Comparison of ENCODE assay signal across 8 mouse cellular contexts in the genomic region with DNA sequence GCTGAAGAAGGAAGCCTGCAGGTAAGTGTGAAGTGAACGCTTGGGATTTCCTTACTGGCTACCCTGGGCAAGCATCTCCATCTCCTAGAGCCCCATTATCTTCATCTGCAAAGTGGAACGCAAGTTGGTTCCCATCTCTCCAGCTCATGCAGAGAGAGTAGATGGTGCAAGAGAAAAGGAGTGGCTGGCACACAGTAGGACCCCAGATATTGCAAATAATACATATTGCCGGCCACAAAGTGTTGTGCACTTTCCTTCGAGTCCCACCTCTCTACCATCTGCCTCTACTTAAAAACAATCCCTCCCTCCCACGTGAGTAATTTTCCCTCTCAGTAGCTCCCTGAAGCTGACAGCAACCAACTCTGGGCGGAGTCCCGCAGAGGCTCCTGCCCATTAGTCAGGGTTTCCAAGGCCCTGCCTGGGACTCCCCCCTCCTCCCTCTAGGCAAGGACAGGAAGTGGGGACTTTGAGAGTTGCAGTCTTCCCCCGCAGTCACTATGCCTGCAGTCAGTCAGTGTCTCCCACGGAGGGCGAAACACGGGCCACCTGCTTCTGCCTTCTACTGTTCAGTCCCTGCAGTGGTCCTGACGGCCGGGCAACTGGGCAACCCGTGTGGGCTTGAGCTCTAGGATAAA. TPM values are rescaled to one million over a fixed set of nuclear protein-coding genes. Genes with fewer than 3 reads are reported as not detected.
A peak's percentile ranks its signal among the peaks of the same experiment; 100 is the strongest.
DNase-seq lines count a peak whose midpoint lies in the region; ATAC-seq and TF ChIP-seq lines count a peak whose summit lies in the region.

No protein-coding gene starts in this region.

- dilution Hi-C loops in CH12.LX (cut with MboI; ENCODE audit: extremely low pct_ligation_motif_present, extremely low pct_unique_long_range_greater_than_20kb, low sequenced_read_pairs): no loop called here

- H3K4me3 ChIP-seq in CH12.LX (replicated peaks in 1 of 3; ENCODE audit: low read depth in 2 of 3, low read length in 2 of 3, poor library complexity in 1 of 3): peak overlapping the region in 2 of 3 experiments; percentile 19 to 42
- peak overlapping the region; percentile 25 for H3K4me3 ChIP-seq in liver, embryonic 13.5 days (replicated peaks)
- H3K4me3 ChIP-seq in neural tube, embryonic 11.5 days (ENCODE audit: low read depth, low read length): no peak overlapping the region

- TF ChIP-seq EP300 in CH12.LX (IDR thresholded peaks at IDR 0.05; ENCODE audit: low read length): peak; percentile 79

- peak; percentile 74 for TF ChIP-seq POLR2A in CH12.LX (IDR thresholded peaks at IDR 0.05; ENCODE audit: low read depth, low read length)

- peaks cover 7 to 30% of the 10 kb centered on the region in 2 experiments for H3K4me1 ChIP-seq in CH12.LX (ENCODE audit: control insufficient read depth in 1 of 2, insufficient read depth in 2 of 2)
- peaks cover 28% of the 10 kb centered on the region for H3K4me1 ChIP-seq in liver, embryonic 13.5 days (replicated peaks)
- H3K4me1 ChIP-seq in neural tube, embryonic 11.5 days (ENCODE audit: control insufficient read depth, insufficient read depth, low read length): peaks cover 16% of the 10 kb centered on the region

- no peaks in the 10 kb centered on the region for H3K79me2 ChIP-seq in CH12.LX (replicated peaks; ENCODE audit: control insufficient read depth, extremely low read depth, insufficient read depth, poor library complexity, severe bottlenecking)

- in situ Hi-C loops in CH12.LX (cut with MboI; ENCODE audit: low pct_ligation_motif_present, low pct_unique_long_range_greater_than_20kb, low sequenced_read_pairs): no loop called here

- WGBS in liver, embryonic 13.5 days (ENCODE audit: insufficient replicate concordance): 12% methylated on average over 14 of the region's 14 CpGs
- WGBS in neural tube, embryonic 11.5 days: 7% methylated on average over 14 of the region's 14 CpGs

- peak overlapping the region; percentile 96 for H3K4me2 ChIP-seq in CH12.LX (ENCODE audit: insufficient read depth, low read depth, poor library complexity, severe bottlenecking)
- peak overlapping the region; percentile 59 for H3K4me2 ChIP-seq in liver, embryonic 13.5 days
- peak overlapping the region; percentile 31 for H3K4me2 ChIP-seq in neural tube, embryonic 11.5 days (ENCODE audit: low read depth)

- peak; percentile 68 for ATAC-seq in liver, embryonic 13.5 days (ENCODE audit: low read depth)
- peak; percentile 81 for ATAC-seq in neural tube, embryonic 11.5 days (ENCODE audit: insufficient read depth, low FRiP score, low TSS enrichment)

- no peaks in the 10 kb centered on the region for H3K9me3 ChIP-seq in CH12.LX (replicated peaks; ENCODE audit: low read length)
- H3K9me3 ChIP-seq in liver, embryonic 13.5 days (replicated peaks): no peaks in the 10 kb centered on the region
- H3K9me3 ChIP-seq in neural tube, embryonic 11.5 days (ENCODE audit: control insufficient read depth, low read length): no peaks in the 10 kb centered on the region

- H3K27me3 ChIP-seq in CH12.LX (replicated peaks): peaks cover 2% of the 10 kb centered on the region
- H3K27me3 ChIP-seq in liver, embryonic 13.5 days: peaks cover 19% of the 10 kb centered on the region; the same call in 1 of the 2 replicates
- no peaks in the 10 kb centered on the region for H3K27me3 ChIP-seq in neural tube, embryonic 11.5 days (ENCODE audit: control insufficient read depth, insufficient read depth, low read length)

- DNase-seq in CH12.LX (ENCODE audit: extremely low read depth): peak; percentile 94
- peak; percentile 40 for DNase-seq in c-Kit-positive CD71-positive TER-119-negative erythroid progenitor cells, embryonic 14.5 days (ENCODE audit: low read depth)
- DNase-seq in gastrocnemius, postnatal 25 days: peak; percentile 58
- DNase-seq in hindlimb bud, embryonic 11.5 days (ENCODE audit: extremely low spot score, low read depth, low spot score): peak; percentile 60
- peak; percentile 44 for DNase-seq in liver, embryonic 13.5 days
- peak; percentile 77 for DNase-seq in neural tube, embryonic 11.5 days (ENCODE audit: low spot score)
- peak; percentile 64 to 71 for DNase-seq in thymus, postnatal 10 days (ENCODE audit: low spot score in 2 of 2)
- DNase-seq in adipocyte (ENCODE audit: low spot score): no peak

- TF ChIP-seq RAD21 in CH12.LX (IDR thresholded peaks at IDR 0.05; ENCODE audit: low read depth, low read length): no peak; the same call in 1 of the 2 replicates

- peak overlapping the region; percentile 50 for H3K9ac ChIP-seq in CH12.LX (ENCODE audit: insufficient read depth, low read depth)
- peak overlapping the region; percentile 42; the same call in 1 of the 2 replicates for H3K9ac ChIP-seq in liver, embryonic 13.5 days
- no peak overlapping the region for H3K9ac ChIP-seq in neural tube, embryonic 11.5 days (ENCODE audit: low read length)

- TF ChIP-seq CTCF in CH12.LX (conservative IDR thresholded peaks at IDR 0.05 in 1 of 2, IDR thresholded peaks at IDR 0.05 in 1 of 2; ENCODE audit: low read depth in 2 of 2, low read length in 2 of 2): peak in 1 of 2 experiments; percentile 8; a peak in 1 of 4 replicates

- H3K27ac ChIP-seq in CH12.LX (ENCODE audit: insufficient read depth, low read depth): no peak overlapping the region; the same call in 1 of the 2 replicates
- peak overlapping the region; percentile 47 for H3K27ac ChIP-seq in liver, embryonic 13.5 days
- H3K27ac ChIP-seq in neural tube, embryonic 11.5 days (ENCODE audit: low read depth, low read length): no peak overlapping the region

- H3K36me3 ChIP-seq in CH12.LX (replicated peaks in 1 of 2; ENCODE audit: control insufficient read depth in 1 of 2, insufficient read depth in 1 of 2, low read length in 1 of 2): no peaks in the 10 kb centered on the region
- no peaks in the 10 kb centered on the region for H3K36me3 ChIP-seq in liver, embryonic 13.5 days
- no peaks in the 10 kb centered on the region for H3K36me3 ChIP-seq in neural tube, embryonic 11.5 days (ENCODE audit: control insufficient read depth, insufficient read depth, low read length)

TF ChIP-seq in CH12.LX, 34 proteins besides CTCF, POLR2A, EP300 and RAD21 (continues in another document):
- TF ChIP-seq ZMIZ1 (IDR thresholded peaks at IDR 0.05; ENCODE audit: low read depth, low read length): peak; percentile 70; the same call in 1 of the 2 replicates
- TF ChIP-seq ZNF384 (IDR thresholded peaks at IDR 0.05; ENCODE audit: low read depth, low read length): no peak
- no peak for TF ChIP-seq GABPA (IDR thresholded peaks at IDR 0.05; ENCODE audit: insufficient replicate concordance, low read depth, low read length)
- no peak for TF ChIP-seq KAT2A (IDR thresholded peaks at IDR 0.05; ENCODE audit: insufficient replicate concordance, low read length)
- TF ChIP-seq MAX (IDR thresholded peaks at IDR 0.05; ENCODE audit: low read length): peak; percentile 91
- TF ChIP-seq SMC3 (IDR thresholded peaks at IDR 0.05; ENCODE audit: low read depth, low read length): peak; percentile 8; the same call in 1 of the 2 replicates
- no peak for TF ChIP-seq PAX5 (IDR thresholded peaks at IDR 0.05; ENCODE audit: low read length)
- no peak for TF ChIP-seq UBTF (IDR thresholded peaks at IDR 0.05; ENCODE audit: low read depth, low read length)
- peak; percentile 53; the same call in 1 of the 2 replicates for TF ChIP-seq HCFC1 (IDR thresholded peaks at IDR 0.05; ENCODE audit: low read depth, low read length)
- peak; percentile 89 for TF ChIP-seq ETS1 (conservative IDR thresholded peaks at IDR 0.05; ENCODE audit: low read depth, low read length)
- peak; percentile 86 for TF ChIP-seq ELF1 (IDR thresholded peaks at IDR 0.05; ENCODE audit: low read depth, low read length)
- TF ChIP-seq CHD1 (IDR thresholded peaks at IDR 0.05; ENCODE audit: low read depth, low read length): no peak
- peak; percentile 86 for TF ChIP-seq ZKSCAN1 (IDR thresholded peaks at IDR 0.05; ENCODE audit: borderline replicate concordance, low read depth, low read length)
- TF ChIP-seq TBP (conservative IDR thresholded peaks at IDR 0.05; ENCODE audit: low read depth, low read length): 0 out of 2 replicates have a peak, but pooled peaks have one; percentile 50
- no peak; the same call in 1 of the 2 replicates for TF ChIP-seq USF2 (conservative IDR thresholded peaks at IDR 0.05; ENCODE audit: low read depth, low read length)
- TF ChIP-seq NELFE (IDR thresholded peaks at IDR 0.05; ENCODE audit: low read depth, low read length): peak; percentile 32; the same call in 1 of the 2 replicates
- TF ChIP-seq MAFK (IDR thresholded peaks at IDR 0.05; ENCODE audit: insufficient replicate concordance, low read length): no peak
- peak; percentile 44; the same call in 1 of the 2 replicates for TF ChIP-seq NRF1 (IDR thresholded peaks at IDR 0.05; ENCODE audit: low read depth, low read length)
- peak; percentile 66; the same call in 1 of the 2 replicates for TF ChIP-seq JUND (conservative IDR thresholded peaks at IDR 0.05; ENCODE audit: low read depth, low read length)
- no peak for TF ChIP-seq POLR2AphosphoS2 (IDR thresholded peaks at IDR 0.05; ENCODE audit: low read depth, low read length)
- TF ChIP-seq MAZ (IDR thresholded peaks at IDR 0.05; ENCODE audit: low read depth, low read length): peak; percentile 89; the same call in 1 of the 2 replicates
- 0 out of 2 replicates have a peak, but pooled peaks have one; percentile 37 for TF ChIP-seq MXI1 (IDR thresholded peaks at IDR 0.05; ENCODE audit: low read depth, low read length)
- TF ChIP-seq RCOR1 (conservative IDR thresholded peaks at IDR 0.05; ENCODE audit: low read depth, low read length): peak; percentile 75; the same call in 1 of the 2 replicates
- peak; percentile 31 for TF ChIP-seq USF1 (IDR thresholded peaks at IDR 0.05; ENCODE audit: low read depth, low read length)
- no peak for TF ChIP-seq CHD2 (IDR thresholded peaks at IDR 0.05; ENCODE audit: low read length)
- TF ChIP-seq IRF4 (IDR thresholded peaks at IDR 0.05; ENCODE audit: low read depth, low read length): peak; percentile 84

RNA-seq across cellular contexts. Expression of gene 1700122O11Rik, which starts 1.3 kb away (rescaled TPM):
- total RNA-seq in CH12.LX (2012; rRNA removed) (not detected in 2 replicates), CH12.LX (2014; rRNA removed) (not detected in 2 replicates)
- polyA plus RNA-seq in CH12.LX (2012; ENCODE audit: insufficient read length, low read depth): not detected in 2 replicates
- total RNA-seq in gastrocnemius, postnatal 25 days (2021): not detected
- not detected in 2 replicates for polyA plus RNA-seq in liver, embryonic 13.5 days (2015; fragmentation: Nextera tagmentation; extraction: Ambion mirVana)
- not detected in 2 replicates for polyA plus RNA-seq in neural tube, embryonic 11.5 days (2014; fragmentation: Nextera tagmentation; extraction: Ambion mirVana)

RNA-seq across cellular contexts. Expression of gene 1700067P10Rik, which starts 49.8 kb away (rescaled TPM):
- total RNA-seq in CH12.LX (2012; rRNA removed) (not detected in 2 replicates), CH12.LX (2014; rRNA removed) (not detected in 2 replicates)
- not detected in 2 replicates for polyA plus RNA-seq in CH12.LX (2012; ENCODE audit: insufficient read length, low read depth)
- total RNA-seq in gastrocnemius, postnatal 25 days (2021): not detected
- polyA plus RNA-seq in liver, embryonic 13.5 days (2015; fragmentation: Nextera tagmentation; extraction: Ambion mirVana): not detected in 2 replicates
- not detected in 2 replicates for polyA plus RNA-seq in neural tube, embryonic 11.5 days (2014; fragmentation: Nextera tagmentation; extraction: Ambion mirVana)

Comparison
In these comparisons a context has a peak if more than half of its experiments do, and no peak if none do; other contexts are left out.
1. H3K4me2 ChIP-seq: peak in every context shown above with its lines; median percentile 96 in CH12.LX; 59 in liver, embryonic 13.5 days; 31 in neural tube, embryonic 11.5 days.